Mouse (Mus musculus) hindbrain, embryonic 11.5 days (tissue): ENCODE measurements at regions not wholly inside any gene's neighbourhood (a gene's known extent, or its start where the extent isn't known, plus 50 kb on each side); places are given as distances from the start of the nearest gene placed in this dataset.

Experiments used
- ATAC-seq: fragments of 200-750 bp; cut with Nextera tagmentation; 2 replicates; pipeline ENCODE4 v1.8.0; 2017; ENCODE audit warnings: mild to moderate bottlenecking, moderate TSS enrichment, moderate library complexity; ENCODE audit not compliant: low FRiP score
- DNase-seq: peaks from one replicate; pipeline ENCODE4 v3.0.0-alpha.2; 2015; ENCODE audit warnings: low spot score
- H3K27ac ChIP-seq: fragments of 300-500 bp; sonication (generic); 2 replicates; pipeline ENCODE4 v1.5.1; 2014; ENCODE audit warnings: mild to moderate bottlenecking, low read depth, low read length
- H3K27me3 ChIP-seq: fragments of 300-500 bp; sonication (generic); 2 replicates; pipeline ENCODE4 v1.6.1; 2014; ENCODE audit warnings: mild to moderate bottlenecking, low read length, moderate library complexity, mixed read lengths; ENCODE audit not compliant: control insufficient read depth, insufficient read depth
- H3K36me3 ChIP-seq: fragments of 300-500 bp; sonication (generic); 2 replicates; pipeline ENCODE4 v1.6.1; 2014; ENCODE audit warnings: mild to moderate bottlenecking, low read length, moderate library complexity, mixed read lengths; ENCODE audit not compliant: control insufficient read depth, insufficient read depth
- H3K4me1 ChIP-seq: fragments of 300-500 bp; sonication (generic); replicated peaks from 2 replicates; pipeline ENCODE4 v1.6.1; 2014; ENCODE audit warnings: low read length, mixed read lengths; ENCODE audit not compliant: control insufficient read depth, insufficient read depth
- H3K4me2 ChIP-seq: fragments of 300-500 bp; sonication (generic); replicated peaks from 2 replicates; pipeline ENCODE4 v1.6.1; 2014; ENCODE audit warnings: mild to moderate bottlenecking, low read depth, low read length
- H3K4me3 ChIP-seq: fragments of 300-500 bp; sonication (generic); 2 replicates; pipeline ENCODE4 v1.5.1; 2014; ENCODE audit warnings: low read depth, low read length
- H3K9ac ChIP-seq: fragments of 300-500 bp; sonication (generic); 2 replicates; pipeline ENCODE4 v1.6.1; 2014; ENCODE audit warnings: low read depth, low read length
- H3K9me3 ChIP-seq: fragments of 300-500 bp; sonication (generic); 2 replicates; pipeline ENCODE4 v1.6.1; 2016; ENCODE audit warnings: low read length; ENCODE audit not compliant: control insufficient read depth
- WGBS: fragments of 180-500 bp; shearing (Covaris S2); extraction: QIAGEN DNeasy Blood & Tissue Kit; methylation state at CpG from one replicate; pipeline ENCODE4 v1.1.7; 2014; 5-methylcytosine and 5-hydroxymethylcytosine counted together

- Histone ChIP-seq H3K27ac (no peak overlapping the region), H3K27me3 (peaks cover 9% of the 10 kb centered on the region), H3K4me1 (peaks cover 7% of the 10 kb centered on the region), H3K9me3 (no peaks in the 10 kb centered on the region), H3K9ac (no peak overlapping the region), H3K4me3 (0 out of 2 replicates have a peak overlapping the region, but pooled peaks have one; percentile 2), H3K4me2 (0 out of 2 replicates have a peak overlapping the region, but pooled peaks have one; percentile 3), H3K36me3 (no peaks in the 10 kb centered on the region)
- DNase-seq (peak; percentile 91), ATAC-seq (peak; percentile 69)
- 3% methylated on average over 27 of the region's 27 CpGs for WGBS
These were observed 73.4 kb upstream of the Ppp2r5c start for GRCm38 (mm10) chr12:110373408-110374065.

GRCm38 (mm10) chr12:110375139-110375538 is 71.8 kb upstream of the Ppp2r5c start:
- H3K4me3 ChIP-seq = no peak overlapping the region
- WGBS = 6% methylated on average over 15 of the region's 15 CpGs

GRCm38 (mm10) chr12:110376062-110376837 is 70.7 kb upstream of the Ppp2r5c start:
- Histone ChIP-seq H3K27me3 (peaks cover 9% of the 10 kb centered on the region), H3K9me3 (no peaks in the 10 kb centered on the region), H3K36me3 (no peaks in the 10 kb centered on the region), H3K4me3 (no peak overlapping the region), H3K4me2 (no peak overlapping the region), H3K27ac (no peak overlapping the region), H3K9ac (no peak overlapping the region), H3K4me1 (peaks cover 7% of the 10 kb centered on the region)
- ATAC-seq (no peak), DNase-seq (peak; percentile 57)
- WGBS = 42% methylated on average over 4 of the region's 7 CpGs

More at GRCm38 (mm10) chr12:110375139-110375538, 71.8 kb upstream of the Ppp2r5c start:
- ATAC-seq (peak; percentile 58), DNase-seq (peak; percentile 60)
- Histone ChIP-seq H3K9ac (no peak overlapping the region), H3K4me1 (peaks cover 7% of the 10 kb centered on the region), H3K27me3 (peaks cover 9% of the 10 kb centered on the region), H3K9me3 (no peaks in the 10 kb centered on the region), H3K4me2 (0 out of 2 replicates have a peak overlapping the region, but pooled peaks have one; percentile 1), H3K36me3 (no peaks in the 10 kb centered on the region), H3K27ac (peak overlapping the region; percentile 65; the same call in 1 of the 2 replicates)

GRCm38 (mm10) chr12:110376838-110377150 is 70.1 kb upstream of the Ppp2r5c start:
- Histone ChIP-seq H3K36me3 (no peaks in the 10 kb centered on the region), H3K4me3 (no peak overlapping the region), H3K4me1 (peaks cover 7% of the 10 kb centered on the region), H3K27ac (no peak overlapping the region), H3K9ac (no peak overlapping the region), H3K4me2 (no peak overlapping the region), H3K9me3 (no peaks in the 10 kb centered on the region), H3K27me3 (peaks cover 9% of the 10 kb centered on the region)
- DNase-seq (no peak), ATAC-seq (no peak)
- WGBS = 74% methylated on average over 4 of the region's 4 CpGs

GRCm38 (mm10) chr12:110377306-110377705 is 69.6 kb upstream of the Ppp2r5c start:
- no peak for DNase-seq
- ATAC-seq = no peak
- Histone ChIP-seq H3K4me3 (no peak overlapping the region), H3K27me3 (peaks cover 9% of the 10 kb centered on the region), H3K9ac (no peak overlapping the region), H3K27ac (no peak overlapping the region), H3K9me3 (no peaks in the 10 kb centered on the region), H3K4me2 (no peak overlapping the region), H3K36me3 (no peaks in the 10 kb centered on the region), H3K4me1 (peaks cover 7% of the 10 kb centered on the region)
- 63% methylated on average over 6 of the region's 6 CpGs for WGBS

GRCm38 (mm10) chr12:110377734-110378133 is 69.2 kb upstream of the Ppp2r5c start:
- Histone ChIP-seq H3K4me2 (no peak overlapping the region), H3K9me3 (no peaks in the 10 kb centered on the region), H3K27ac (no peak overlapping the region), H3K36me3 (no peaks in the 10 kb centered on the region), H3K4me1 (peaks cover 7% of the 10 kb centered on the region), H3K27me3 (peaks cover 9% of the 10 kb centered on the region), H3K9ac (no peak overlapping the region), H3K4me3 (no peak overlapping the region)
- DNase-seq = peak; percentile 38
- ATAC-seq = no peak
- WGBS = 70% methylated on average over 10 of the region's 10 CpGs

GRCm38 (mm10) chr12:110378302-110378701 is 68.6 kb upstream of the Ppp2r5c start:
- Histone ChIP-seq H3K4me3 (no peak overlapping the region), H3K9ac (no peak overlapping the region), H3K27me3 (peaks cover 9% of the 10 kb centered on the region), H3K4me2 (no peak overlapping the region), H3K9me3 (no peaks in the 10 kb centered on the region), H3K27ac (no peak overlapping the region), H3K4me1 (peaks cover 5% of the 10 kb centered on the region), H3K36me3 (no peaks in the 10 kb centered on the region)
- no peak for ATAC-seq
- no peak for DNase-seq
- WGBS = 82% methylated on average over 5 of the region's 5 CpGs

GRCm38 (mm10) chr12:110379721-110380120 is 67.2 kb upstream of the Ppp2r5c start:
- Histone ChIP-seq H3K9me3 (no peaks in the 10 kb centered on the region), H3K4me3 (no peak overlapping the region), H3K9ac (no peak overlapping the region), H3K4me1 (peaks cover 5% of the 10 kb centered on the region; the same call in 1 of the 2 replicates), H3K36me3 (no peaks in the 10 kb centered on the region), H3K27me3 (no peaks in the 10 kb centered on the region; the same call in 1 of the 2 replicates), H3K4me2 (no peak overlapping the region), H3K27ac (no peak overlapping the region)
- ATAC-seq = no peak
- no peak for DNase-seq
- WGBS = 76% methylated on average over 12 of the region's 12 CpGs
